Mouse (Mus musculus) midbrain, embryonic 10.5 days (tissue): Measurements from ENCODE around the gene Trp53rkb. TPM values are rescaled to one million over a fixed set of nuclear protein-coding genes. Genes with fewer than 3 reads are reported as not detected.

Experiments
- DNase-seq: peaks from one replicate; pipeline ENCODE4 v3.0.0-alpha.2; 2017; ENCODE audit warnings: low spot score
- H3K27ac ChIP-seq: fragments of 300-500 bp; sonication (generic); replicated peaks from 2 replicates; pipeline ENCODE4 v1.5.1; 2016; ENCODE audit warnings: mild to moderate bottlenecking
- H3K27me3 ChIP-seq: fragments of 300-500 bp; sonication (generic); 2 replicates; pipeline ENCODE4 v1.6.1; 2016; ENCODE audit warnings: low read depth, mild to moderate bottlenecking; ENCODE audit not compliant: poor library complexity, severe bottlenecking
- H3K36me3 ChIP-seq: fragments of 300-500 bp; sonication (generic); 2 replicates; pipeline ENCODE4 v1.6.1; 2016; ENCODE audit warnings: mild to moderate bottlenecking, moderate library complexity
- H3K4me1 ChIP-seq: fragments of 300-500 bp; sonication (generic); 2 replicates; pipeline ENCODE4 v1.6.1; 2016
- H3K4me3 ChIP-seq: fragments of 300-500 bp; sonication (generic); 2 replicates; pipeline ENCODE4 v1.5.1; 2016; ENCODE audit warnings: mild to moderate bottlenecking, moderate library complexity
- H3K9me3 ChIP-seq: fragments of 300-500 bp; sonication (generic); replicated peaks from 2 replicates; pipeline ENCODE4 v1.6.1; 2016; ENCODE audit warnings: mild to moderate bottlenecking
- WGBS: fragments of 180-500 bp; shearing (Covaris S2); methylation state at CpG from one replicate; pipeline ENCODE4 v1.1.7; 2016; 5-methylcytosine and 5-hydroxymethylcytosine counted together
- polyA plus RNA-seq: library from polyadenylated mRNA; unstranded; fragments of >200 nt; fragmentation: Nextera tagmentation; extraction: Ambion mirVana; gene quantifications from 2 replicates; pipeline ENCODE4 v1.2.1, GENCODE M21; 2016

Trp53rkb gene
- polyA plus RNA-seq, 1 experiment from 2014 or later, result 10.0 TPM

GRCm38 (mm10) chr2:166803298-166803697 is 11.0 kb downstream of the Trp53rkb start:
- no peak overlapping the region for H3K4me3 ChIP-seq
- H3K27me3 ChIP-seq, result 0 out of 2 replicates have a peak, but pooled peaks cover 5% of the 10 kb centered on the region
- peaks cover 5% of the 10 kb centered on the region for H3K36me3 ChIP-seq
- H3K4me1 ChIP-seq, result peaks cover 18% of the 10 kb centered on the region
- no peak for DNase-seq
- H3K9me3 ChIP-seq, result no peaks in the 10 kb centered on the region
- WGBS, result 90% methylated on average over 3 of the region's 3 CpGs
- H3K27ac ChIP-seq, result no peak overlapping the region

- H3K4me3 ChIP-seq, result peak within 1 kb of the TSS; percentile 91
- peak within 1 kb of the TSS; percentile 89 for H3K27ac ChIP-seq
- peaks cover 18% of the 10 kb centered on the region for H3K4me1 ChIP-seq
- 0 out of 2 replicates have a peak, but pooled peaks cover 5% of the 10 kb centered on the region for H3K27me3 ChIP-seq
- WGBS, result under 1% methylated on average over 76 of the region's 76 CpGs
- DNase-seq, result peak; percentile 87
- no peaks in the 10 kb centered on the region for H3K36me3 ChIP-seq
- H3K9me3 ChIP-seq, result no peaks in the 10 kb centered on the region
Measured at GRCm38 (mm10) chr2:166805250-166806172, 13.2 kb downstream of the Trp53rkb start, which contains the start of gene Arfgef2. Gene Arfgef2, plus strand, starts transcription at chr2:166805588.

- peaks cover 18% of the 10 kb centered on the region for H3K4me1 ChIP-seq
- no peaks in the 10 kb centered on the region for H3K36me3 ChIP-seq
- 27% methylated on average over 14 of the region's 14 CpGs for WGBS
- peak overlapping the region; percentile 91 for H3K4me3 ChIP-seq
- 0 out of 2 replicates have a peak, but pooled peaks cover 5% of the 10 kb centered on the region for H3K27me3 ChIP-seq
- H3K27ac ChIP-seq, result peak overlapping the region; percentile 89
- no peaks in the 10 kb centered on the region for H3K9me3 ChIP-seq
- DNase-seq, result no peak
Measured at GRCm38 (mm10) chr2:166806173-166806705, 13.9 kb downstream of the Trp53rkb start.

GRCm38 (mm10) chr2:166806813-166807212 is 14.5 kb downstream of the Trp53rkb start:
- Histone ChIP-seq H3K4me3 (peak overlapping the region; percentile 91), H3K4me1 (peaks cover 18% of the 10 kb centered on the region), H3K9me3 (no peaks in the 10 kb centered on the region), H3K36me3 (no peaks in the 10 kb centered on the region), H3K27me3 (0 out of 2 replicates have a peak, but pooled peaks cover 5% of the 10 kb centered on the region), H3K27ac (no peak overlapping the region)
- no peak for DNase-seq
- 80% methylated on average over 6 of the region's 6 CpGs for WGBS

- DNase-seq, result no peak
- WGBS, result 94% methylated on average over 5 of the region's 5 CpGs
- no peak overlapping the region for H3K27ac ChIP-seq
Measured at GRCm38 (mm10) chr2:166809499-166809898, 17.2 kb downstream of the Trp53rkb start.

GRCm38 (mm10) chr2:166810821-166811220 is 18.5 kb downstream of the Trp53rkb start:
- Histone ChIP-seq H3K4me1 (peaks cover 14% of the 10 kb centered on the region), H3K9me3 (no peaks in the 10 kb centered on the region), H3K27me3 (no peaks in the 10 kb centered on the region), H3K27ac (no peak overlapping the region), H3K4me3 (no peak overlapping the region), H3K36me3 (no peaks in the 10 kb centered on the region)
- 89% methylated on average over 10 of the region's 10 CpGs for WGBS
- DNase-seq, result no peak

More at GRCm38 (mm10) chr2:166809499-166809898, 17.2 kb downstream of the Trp53rkb start:
- no peak overlapping the region for H3K4me3 ChIP-seq
- no peaks in the 10 kb centered on the region for H3K9me3 ChIP-seq
- peaks cover 18% of the 10 kb centered on the region for H3K4me1 ChIP-seq
- no peaks in the 10 kb centered on the region for H3K36me3 ChIP-seq
- no peaks in the 10 kb centered on the region for H3K27me3 ChIP-seq

- Histone ChIP-seq H3K4me3 (no peak overlapping the region), H3K27ac (no peak overlapping the region; the same call in 1 of the 2 replicates), H3K27me3 (no peaks in the 10 kb centered on the region), H3K4me1 (peaks cover 7% of the 10 kb centered on the region; the same call in 1 of the 2 replicates), H3K9me3 (no peaks in the 10 kb centered on the region; the same call in 1 of the 2 replicates), H3K36me3 (peaks cover 5% of the 10 kb centered on the region)
- 87% methylated on average over 9 of the region's 9 CpGs for WGBS
- DNase-seq, result no peak
Measured at GRCm38 (mm10) chr2:166818463-166819143, 26.3 kb downstream of the Trp53rkb start.

GRCm38 (mm10) chr2:166819849-166820248 is 27.5 kb downstream of the Trp53rkb start:
- Histone ChIP-seq H3K4me1 (peaks cover 7% of the 10 kb centered on the region; the same call in 1 of the 2 replicates), H3K36me3 (peaks cover 5% of the 10 kb centered on the region), H3K27me3 (no peaks in the 10 kb centered on the region), H3K4me3 (no peak overlapping the region), H3K27ac (no peak overlapping the region), H3K9me3 (no peaks in the 10 kb centered on the region; the same call in 1 of the 2 replicates)
- no peak for DNase-seq
- 93% methylated on average over 8 of the region's 8 CpGs for WGBS

GRCm38 (mm10) chr2:166820844-166821243 is 28.5 kb downstream of the Trp53rkb start:
- WGBS, result 69% methylated on average over 2 of the region's 2 CpGs
- Histone ChIP-seq H3K27ac (no peak overlapping the region), H3K27me3 (no peaks in the 10 kb centered on the region)

GRCm38 (mm10) chr2:166821406-166821805 is 29.1 kb downstream of the Trp53rkb start:
- 94% methylated on average over 3 of the region's 3 CpGs for WGBS
- no peaks in the 10 kb centered on the region for H3K27me3 ChIP-seq
- no peak overlapping the region for H3K4me3 ChIP-seq
- H3K9me3 ChIP-seq, result no peaks in the 10 kb centered on the region; the same call in 1 of the 2 replicates
- no peak for DNase-seq
- H3K36me3 ChIP-seq, result peaks cover 5% of the 10 kb centered on the region
- H3K27ac ChIP-seq, result no peak overlapping the region
- H3K4me1 ChIP-seq, result peaks cover 7% of the 10 kb centered on the region; the same call in 1 of the 2 replicates

More at GRCm38 (mm10) chr2:166820844-166821243, 28.5 kb downstream of the Trp53rkb start:
- Histone ChIP-seq H3K4me1 (peaks cover 7% of the 10 kb centered on the region; the same call in 1 of the 2 replicates), H3K9me3 (no peaks in the 10 kb centered on the region; the same call in 1 of the 2 replicates), H3K4me3 (no peak overlapping the region), H3K36me3 (peaks cover 5% of the 10 kb centered on the region)
- no peak for DNase-seq

GRCm38 (mm10) chr2:166822119-166822826 is 29.9 kb downstream of the Trp53rkb start:
- peaks cover 5% of the 10 kb centered on the region for H3K36me3 ChIP-seq
- no peaks in the 10 kb centered on the region; the same call in 1 of the 2 replicates for H3K9me3 ChIP-seq
- H3K27ac ChIP-seq, result no peak overlapping the region
- 79% methylated on average over 10 of the region's 10 CpGs for WGBS
- no peak overlapping the region for H3K4me3 ChIP-seq
- peaks cover 7% of the 10 kb centered on the region; the same call in 1 of the 2 replicates for H3K4me1 ChIP-seq
- H3K27me3 ChIP-seq, result no peaks in the 10 kb centered on the region
- no peak for DNase-seq
